Mouse (Mus musculus): ENCODE measurements around the gene Dnajc9.

DNA sequence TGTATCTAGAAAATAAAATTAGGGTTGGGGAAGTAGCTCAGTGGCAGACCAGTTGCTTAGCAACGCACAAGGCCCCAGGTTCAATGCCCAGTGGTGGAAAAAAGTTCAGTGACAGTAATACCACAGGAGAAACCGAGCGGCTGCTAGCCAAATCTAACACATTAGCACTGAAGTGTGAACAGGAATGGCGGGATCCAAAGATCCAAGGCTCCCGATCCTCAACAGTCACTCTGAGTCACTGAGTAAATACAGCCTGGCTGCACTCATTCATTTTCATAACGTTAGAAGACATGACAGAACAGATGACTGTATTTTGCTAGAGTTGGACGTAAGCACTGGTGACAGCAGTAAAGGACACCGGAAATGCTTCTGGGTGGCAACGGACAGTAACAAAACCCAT is 42.8 kb downstream of the Dnajc9 start:
- no peak for TF ChIP-seq GATA1 (IDR thresholded peaks at IDR 0.05; ENCODE audit: low read length)
- TF ChIP-seq TAL1 (IDR thresholded peaks at IDR 0.05; ENCODE audit: low read length) = no peak

Measured in erythroblast, embryonic 14.5 days (primary cell).